In the genomic region with DNA sequence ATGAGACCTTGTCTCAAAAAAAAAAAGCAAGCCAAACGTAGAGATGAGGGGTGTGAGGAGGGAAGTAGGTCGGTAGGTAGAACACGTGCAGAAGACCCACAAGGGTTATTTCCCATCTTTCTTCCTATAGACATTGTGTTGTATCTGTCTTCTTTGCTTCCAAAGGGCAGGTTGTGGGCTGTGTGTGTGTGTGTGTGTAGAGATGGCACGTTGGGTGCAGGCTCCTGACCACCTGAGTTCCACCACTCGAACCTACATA, we compare ENCODE assay signal across 10 mouse cellular contexts. TPM values are rescaled to one million over a fixed set of nuclear protein-coding genes. Genes with fewer than 3 reads are reported as not detected.
DNase-seq lines count a peak whose midpoint lies in the region; ATAC-seq and TF ChIP-seq lines count a peak whose summit lies in the region.
"Had no signal": no experiment of that assay in that cellular context is flagged by ENCODE, and none has a peak within 500 bp of the region (broad histone marks: within the 10 kb centered on the region; RNA-seq: fewer than 3 reads in every experiment).

No protein-coding gene starts in this region.

- H3K4me2 ChIP-seq in kidney, embryonic 16.5 days (replicated peaks; ENCODE audit: low read depth, low read length): peak overlapping the region; percentile 68; the same call in 1 of the 2 replicates
- peak overlapping the region; percentile 72 for H3K4me2 ChIP-seq in midbrain, embryonic 16.5 days (ENCODE audit: low read length)

- no peak for ATAC-seq in kidney, embryonic 16.5 days (ENCODE audit: low FRiP score, low TSS enrichment)
- ATAC-seq in midbrain, embryonic 16.5 days: no peak

- no peaks in the 10 kb centered on the region for H3K9me3 ChIP-seq in kidney, embryonic 16.5 days (ENCODE audit: low read length)
- H3K9me3 ChIP-seq in erythroblast, embryonic 14.5 days (ENCODE audit: control insufficient read depth, low read length): no peaks in the 10 kb centered on the region
- H3K9me3 ChIP-seq in midbrain, embryonic 16.5 days (replicated peaks; ENCODE audit: control insufficient read depth, low read length, poor library complexity, severe bottlenecking): no peaks in the 10 kb centered on the region

- H3K27ac ChIP-seq in kidney, embryonic 16.5 days (ENCODE audit: low read length): peak overlapping the region; percentile 98; the same call in 1 of the 2 replicates
- no peak overlapping the region; the same call in 1 of the 2 replicates for H3K27ac ChIP-seq in bone marrow, adult 2 months (ENCODE audit: control insufficient read depth, insufficient read depth, low read depth, low read length, poor library complexity)
- peak overlapping the region; percentile 22 for H3K27ac ChIP-seq in midbrain, embryonic 16.5 days (ENCODE audit: low read length)

- no peak overlapping the region for H3K9ac ChIP-seq in kidney, embryonic 16.5 days (replicated peaks; ENCODE audit: low read length)
- no peak overlapping the region for H3K9ac ChIP-seq in midbrain, embryonic 16.5 days (ENCODE audit: low read depth, low read length)

- no peaks in the 10 kb centered on the region for H3K36me3 ChIP-seq in kidney, embryonic 16.5 days (ENCODE audit: insufficient read depth, low read length)
- peaks cover 17% of the 10 kb centered on the region for H3K36me3 ChIP-seq in erythroblast, embryonic 14.5 days (ENCODE audit: control insufficient read depth)
- no peaks in the 10 kb centered on the region for H3K36me3 ChIP-seq in midbrain, embryonic 16.5 days (ENCODE audit: control insufficient read depth, insufficient read depth, low read length)

- TF ChIP-seq CTCF in bone marrow, adult 2 months (IDR thresholded peaks at IDR 0.05; ENCODE audit: control insufficient read depth, insufficient read depth, low read length): no peak

- no peak overlapping the region for H3K4me3 ChIP-seq in kidney, embryonic 16.5 days (ENCODE audit: low read length)
- peak overlapping the region; percentile 15 for H3K4me3 ChIP-seq in bone marrow, adult 2 months (replicated peaks; ENCODE audit: control insufficient read depth, low read depth, low read length)
- peak overlapping the region; percentile 76 for H3K4me3 ChIP-seq in erythroblast, embryonic 14.5 days (replicated peaks)
- H3K4me3 ChIP-seq in midbrain, embryonic 16.5 days (ENCODE audit: low read depth, low read length): no peak overlapping the region

- DNase-seq in kidney, postnatal 14 days: no peak
- DNase-seq in adrenal gland, postnatal 25 days: no peak
- DNase-seq in urinary bladder, postnatal 36 days (ENCODE audit: low spot score in 2 of 2): no peak
- DNase-seq: cerebellum, postnatal 14 days; kidney, postnatal 25 days; right cerebral cortex, postnatal 14 days had no signal

- TF ChIP-seq POLR2A in bone marrow, adult 2 months (IDR thresholded peaks at IDR 0.05; ENCODE audit: borderline replicate concordance, control insufficient read depth, low read depth, low read length): no peak

- H3K4me1 ChIP-seq in kidney, embryonic 16.5 days (ENCODE audit: insufficient read depth, low read length): peaks cover 20% of the 10 kb centered on the region
- peaks cover 1% of the 10 kb centered on the region; the same call in 1 of the 2 replicates for H3K4me1 ChIP-seq in bone marrow, adult 2 months (ENCODE audit: control insufficient read depth, insufficient read depth, low read length)
- peaks cover 48% of the 10 kb centered on the region for H3K4me1 ChIP-seq in erythroblast, embryonic 14.5 days (ENCODE audit: control insufficient read depth)
- peaks cover 21% of the 10 kb centered on the region for H3K4me1 ChIP-seq in midbrain, embryonic 16.5 days (ENCODE audit: control insufficient read depth, insufficient read depth, low read length)

- 71% methylated on average over 5 of the region's 5 CpGs for WGBS in kidney, embryonic 16.5 days
- WGBS in bone marrow, adult 2 months: 25% methylated on average over 5 of the region's 5 CpGs
- WGBS in midbrain, embryonic 16.5 days: 85% methylated on average over 5 of the region's 5 CpGs

- H3K27me3 ChIP-seq in kidney, embryonic 16.5 days (ENCODE audit: insufficient read depth, low read length): no peaks in the 10 kb centered on the region
- no peaks in the 10 kb centered on the region for H3K27me3 ChIP-seq in erythroblast, embryonic 14.5 days (ENCODE audit: control insufficient read depth)
- no peaks in the 10 kb centered on the region for H3K27me3 ChIP-seq in midbrain, embryonic 16.5 days (ENCODE audit: control insufficient read depth, insufficient read depth, low read depth, low read length)

RNA-seq across cellular contexts. Expression of a gene that starts 0.9 kb away (rescaled TPM):
- 39.3 and 45.1 TPM in 2 replicates for polyA plus RNA-seq in kidney, embryonic 16.5 days (2015; fragmentation: Nextera tagmentation; extraction: Ambion mirVana)
- polyA plus RNA-seq in bone marrow, adult 2 months (2011; ENCODE audit: insufficient read depth, insufficient read length, low replicate concordance, missing spikeins): 10.9 and 19.6 TPM in 2 replicates
- 1.8 and 2.8 TPM in 2 replicates for polyA plus RNA-seq in erythroblast, embryonic 14.5 days (2012)
- 40.0 and 41.1 TPM in 2 replicates for polyA plus RNA-seq in midbrain, embryonic 16.5 days (2015; fragmentation: Nextera tagmentation; extraction: Ambion mirVana)
- total RNA-seq in adrenal gland, postnatal 25 days (2021): 20.3 and 21.8 TPM in 2 replicates

RNA-seq across cellular contexts. Expression of a gene that starts 11.9 kb away (rescaled TPM):
- 42.9 and 45.7 TPM in 2 replicates for polyA plus RNA-seq in kidney, embryonic 16.5 days (2015; fragmentation: Nextera tagmentation; extraction: Ambion mirVana)
- polyA plus RNA-seq in bone marrow, adult 2 months (2011; ENCODE audit: insufficient read depth, insufficient read length, low replicate concordance, missing spikeins): 17.0 and 20.5 TPM in 2 replicates
- 4.6 and 6.2 TPM in 2 replicates for polyA plus RNA-seq in erythroblast, embryonic 14.5 days (2012)
- polyA plus RNA-seq in midbrain, embryonic 16.5 days (2015; fragmentation: Nextera tagmentation; extraction: Ambion mirVana): 42.8 and 45.2 TPM in 2 replicates
- total RNA-seq in adrenal gland, postnatal 25 days (2021): 29.1 and 30.4 TPM in 2 replicates

RNA-seq across cellular contexts. Expression of a gene that starts 40.9 kb away (rescaled TPM):
- polyA plus RNA-seq in kidney, embryonic 16.5 days (2015; fragmentation: Nextera tagmentation; extraction: Ambion mirVana): 3.9 and 4.1 TPM in 2 replicates
- polyA plus RNA-seq in bone marrow, adult 2 months (2011; ENCODE audit: insufficient read depth, insufficient read length, low replicate concordance, missing spikeins): not detected in 2 replicates
- 0.05 TPM in 1 of 2 replicates, not detected in the other for polyA plus RNA-seq in erythroblast, embryonic 14.5 days (2012)
- 2.1 and 2.9 TPM in 2 replicates for polyA plus RNA-seq in midbrain, embryonic 16.5 days (2015; fragmentation: Nextera tagmentation; extraction: Ambion mirVana)
- 1.8 TPM in 1 of 2 replicates, not detected in the other for total RNA-seq in adrenal gland, postnatal 25 days (2021)

RNA-seq across cellular contexts. Expression of a gene that starts 50.2 kb away (rescaled TPM):
- polyA plus RNA-seq in kidney, embryonic 16.5 days (2015; fragmentation: Nextera tagmentation; extraction: Ambion mirVana): 106 and 108 TPM in 2 replicates
- polyA plus RNA-seq in bone marrow, adult 2 months (2011; ENCODE audit: insufficient read depth, insufficient read length, low replicate concordance, missing spikeins): 9.9 and 14.7 TPM in 2 replicates
- 0.90 and 1.2 TPM in 2 replicates for polyA plus RNA-seq in erythroblast, embryonic 14.5 days (2012)
- polyA plus RNA-seq in midbrain, embryonic 16.5 days (2015; fragmentation: Nextera tagmentation; extraction: Ambion mirVana): 109 and 124 TPM in 2 replicates
- total RNA-seq in adrenal gland, postnatal 25 days (2021): 50.8 and 51.0 TPM in 2 replicates

Comparison
In these comparisons a context has a peak if more than half of its experiments do, and no peak if none do; other contexts are left out.
1. H3K4me3 ChIP-seq: peak in bone marrow, adult 2 months (single experiment) and erythroblast, embryonic 14.5 days (single experiment); none in kidney, embryonic 16.5 days (single experiment) and midbrain, embryonic 16.5 days (single experiment).